Mouse (Mus musculus) CH12.LX (cell line): Measurements from ENCODE around the gene Dennd2a.

Experiments used
- CTCF ChIP-seq, 2 experiments: IDR thresholded peaks in 1 of 2; conservative IDR thresholded peaks in 1 of 2; 2 replicates each; pipeline ENCODE4 v1.5.1; 2011 to 2012; ENCODE audit warnings: low read depth in 2 of 2, low read length in 2 of 2, improper control_type of control experiment in 1 of 2, inconsistent platforms in 1 of 2, mild to moderate bottlenecking in 1 of 2, moderate library complexity in 1 of 2
- JUND ChIP-seq: conservative IDR thresholded peaks from 2 replicates; pipeline ENCODE4 v1.6.1; 2011; ENCODE audit warnings: low read depth, low read length, improper control_type of control experiment
- MEF2A ChIP-seq: IDR thresholded peaks from 2 replicates; pipeline ENCODE4 v1.6.1; 2014; ENCODE audit warnings: low read depth, mild to moderate bottlenecking, inconsistent platforms, low read length, improper control_type of control experiment, borderline replicate concordance
- MYC ChIP-seq: IDR thresholded peaks from 2 replicates; pipeline ENCODE4 v1.6.1; 2011; ENCODE audit warnings: low read depth, mild to moderate bottlenecking, improper control_type of control experiment, low read length

- TF ChIP-seq JUND = no peak
- TF ChIP-seq CTCF (conservative IDR thresholded peaks at IDR 0.05 in 1 of 2, IDR thresholded peaks at IDR 0.05 in 1 of 2; ENCODE audit: low read depth in 2 of 2, low read length in 2 of 2) = no peak
- no peak for TF ChIP-seq MYC
- 0 out of 2 replicates have a peak, but pooled peaks have one; percentile 29 for TF ChIP-seq MEF2A
Measured at GRCm38 (mm10) chr6:39419851-39420721, 137.6 kb downstream of the Dennd2a start, which contains the start of gene Mkrn1.
